Mouse (Mus musculus) thymus, adult 2 months (tissue): Measurements from ENCODE around the gene Nf1. TPM values are rescaled to one million over a fixed set of nuclear protein-coding genes. Genes with fewer than 3 reads are reported as not detected.

Experiments used
- DNase-seq: peaks from one replicate; pipeline ENCODE4 v3.0.0; 2021
- H3K27ac ChIP-seq: fragments of 200-500 bp; 2 replicates; pipeline ENCODE4 v1.5.1; 2012; ENCODE audit warnings: low read length, control low read depth; ENCODE audit not compliant: control insufficient read depth, insufficient read depth
- H3K27me3 ChIP-seq: fragments of 200-500 bp; 2 replicates; pipeline ENCODE4 v1.6.1; 2012; ENCODE audit warnings: mild to moderate bottlenecking, low read length, moderate library complexity, mixed read lengths; ENCODE audit not compliant: control insufficient read depth, insufficient read depth
- H3K36me3 ChIP-seq: fragments of 200-500 bp; 2 replicates; pipeline ENCODE4 v1.6.1; 2012; ENCODE audit warnings: mild to moderate bottlenecking, low read length, moderate library complexity; ENCODE audit not compliant: control insufficient read depth, insufficient read depth
- H3K4me1 ChIP-seq: fragments of 200-500 bp; replicated peaks from 2 replicates; pipeline ENCODE4 v1.6.1; 2012; ENCODE audit warnings: low read length; ENCODE audit not compliant: control insufficient read depth, insufficient read depth
- H3K4me3 ChIP-seq: fragments of 200-500 bp; 2 replicates; pipeline ENCODE4 v1.5.1; 2012; ENCODE audit warnings: mild to moderate bottlenecking, low read length, control low read depth, moderate library complexity; ENCODE audit not compliant: control insufficient read depth, insufficient read depth
- CTCF ChIP-seq: fragments of 200-500 bp; IDR thresholded peaks from 2 replicates; pipeline ENCODE4 v1.5.1; 2012; ENCODE audit warnings: mild to moderate bottlenecking, control low read depth, low read length, moderate library complexity, borderline replicate concordance; ENCODE audit not compliant: control insufficient read depth, poor library complexity, insufficient read depth; ENCODE audit errors: extremely low read depth
- POLR2A ChIP-seq: fragments of 200-500 bp; IDR thresholded peaks from 2 replicates; pipeline ENCODE4 v1.6.1; 2012; ENCODE audit warnings: mild to moderate bottlenecking, low read length, control low read depth, moderate library complexity; ENCODE audit not compliant: control insufficient read depth, poor library complexity, insufficient read depth; ENCODE audit errors: extremely low read depth
- WGBS: fragments of 180-500 bp; shearing (Covaris S2); methylation state at CpG from one replicate; pipeline ENCODE4 v1.1.7; 2018; 5-methylcytosine and 5-hydroxymethylcytosine counted together
- polyA plus RNA-seq: library from polyadenylated mRNA; depleted of rRNA; stranded (reverse); fragments of >200 nt; gene quantifications from 2 replicates; pipeline ENCODE4 v1.2.3, GENCODE M21; 2012

Gene Nf1
- polyA plus RNA-seq, 1 experiment = 6.9 TPM

DNA sequence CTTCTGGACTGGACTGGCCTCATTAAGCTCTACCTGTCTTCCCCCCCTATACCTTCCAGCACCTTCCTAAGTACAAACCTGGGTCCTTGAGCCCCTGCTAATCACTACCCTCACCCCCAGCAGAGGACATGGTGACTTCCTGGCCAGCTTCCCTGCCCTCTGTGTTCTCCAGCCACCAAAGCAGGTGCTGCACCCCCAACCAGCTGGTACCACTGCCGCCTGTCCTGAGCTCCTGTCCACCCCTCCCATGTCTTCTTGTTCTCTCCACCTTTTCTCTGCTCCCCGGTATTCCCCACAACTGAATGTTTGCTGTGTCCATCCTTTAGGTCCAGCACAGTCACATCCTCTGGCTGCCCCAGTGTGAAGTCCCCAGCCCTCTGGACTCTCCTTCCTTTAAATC, 271.0 kb downstream of the Nf1 start:
- H3K27ac ChIP-seq = peak overlapping the region; percentile 6; the same call in 1 of the 2 replicates
- 66% methylated on average over 2 of the region's 2 CpGs for WGBS
- no peak for DNase-seq
- no peaks in the 10 kb centered on the region for H3K36me3 ChIP-seq
- H3K4me3 ChIP-seq = no peak overlapping the region
- no peak for TF ChIP-seq CTCF
- no peak for TF ChIP-seq POLR2A
- no peaks in the 10 kb centered on the region for H3K27me3 ChIP-seq
- peaks cover 53% of the 10 kb centered on the region for H3K4me1 ChIP-seq

DNA sequence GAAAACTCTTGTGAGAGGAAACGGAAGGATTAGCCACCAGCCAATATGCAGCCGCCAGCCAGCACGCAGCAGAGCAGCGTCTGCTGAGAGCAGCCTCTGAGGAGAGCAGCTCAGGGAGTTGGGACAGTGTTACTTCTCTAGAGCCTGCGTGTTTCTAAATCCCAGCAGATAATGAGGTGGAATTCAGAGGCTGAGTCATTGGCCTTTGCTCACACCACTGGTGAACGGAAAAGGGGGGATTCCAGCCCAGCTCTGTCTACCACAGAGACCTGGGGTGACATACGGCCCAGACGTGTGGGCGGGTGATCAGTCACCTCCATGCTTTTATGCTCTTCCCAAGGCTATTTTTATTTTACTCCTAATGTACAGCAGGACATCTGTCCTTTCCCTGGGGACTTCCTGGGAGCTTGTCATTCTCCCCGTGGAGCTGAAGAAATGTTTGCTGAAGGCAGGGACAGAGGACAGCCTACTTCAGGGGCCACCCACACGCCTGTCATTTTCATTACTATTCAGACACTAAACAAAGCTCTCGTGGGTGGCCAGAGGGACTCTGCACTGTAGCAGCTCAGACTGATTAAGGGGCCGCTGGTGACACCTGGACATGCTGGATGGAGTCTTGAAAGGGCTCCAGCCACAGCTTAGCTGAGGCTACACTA, 271.6 kb downstream of the Nf1 start:
- WGBS = 30% methylated on average over 13 of the region's 13 CpGs
- Histone ChIP-seq H3K36me3 (no peaks in the 10 kb centered on the region), H3K4me3 (no peak overlapping the region), H3K27me3 (no peaks in the 10 kb centered on the region), H3K27ac (peak overlapping the region; percentile 90), H3K4me1 (peaks cover 60% of the 10 kb centered on the region)
- peak; percentile 40 for DNase-seq
- TF ChIP-seq CTCF (no peak), POLR2A (no peak)

DNA sequence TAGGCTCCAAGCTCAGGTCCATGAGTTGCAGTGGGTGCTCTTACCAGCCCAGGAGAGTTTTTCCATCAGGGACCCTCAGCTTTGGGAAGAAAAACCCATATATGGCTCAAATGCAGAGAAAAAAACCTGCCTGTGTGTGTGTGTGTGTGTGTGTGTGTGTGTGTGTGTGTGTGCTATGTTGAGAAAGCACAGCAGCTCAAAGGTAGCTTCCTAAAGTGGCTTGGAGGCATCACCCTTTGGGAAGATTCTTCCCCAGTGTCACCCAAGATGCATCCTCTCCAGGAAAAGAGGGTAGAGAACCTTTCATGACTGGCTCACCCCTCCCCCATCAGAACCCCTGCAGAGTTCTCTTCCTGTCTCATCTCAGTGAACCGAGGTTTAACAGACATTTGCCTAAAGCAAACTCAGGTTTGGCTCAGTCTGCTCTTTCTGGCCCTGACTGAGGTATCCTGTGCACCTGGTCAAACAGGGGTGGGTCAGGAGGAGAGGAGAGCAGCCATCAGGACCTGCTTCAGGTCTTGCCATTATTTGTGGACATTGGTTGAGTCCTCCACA, 272.6 kb downstream of the Nf1 start:
- H3K36me3 ChIP-seq = no peaks in the 10 kb centered on the region
- H3K4me3 ChIP-seq = no peak overlapping the region
- H3K4me1 ChIP-seq = peaks cover 64% of the 10 kb centered on the region
- no peaks in the 10 kb centered on the region for H3K27me3 ChIP-seq
- WGBS = 0% methylated on average over 1 of the region's 1 CpGs
- peak overlapping the region; percentile 90 for H3K27ac ChIP-seq
- TF ChIP-seq CTCF (no peak), POLR2A (no peak)
- peak; percentile 83 for DNase-seq

DNA sequence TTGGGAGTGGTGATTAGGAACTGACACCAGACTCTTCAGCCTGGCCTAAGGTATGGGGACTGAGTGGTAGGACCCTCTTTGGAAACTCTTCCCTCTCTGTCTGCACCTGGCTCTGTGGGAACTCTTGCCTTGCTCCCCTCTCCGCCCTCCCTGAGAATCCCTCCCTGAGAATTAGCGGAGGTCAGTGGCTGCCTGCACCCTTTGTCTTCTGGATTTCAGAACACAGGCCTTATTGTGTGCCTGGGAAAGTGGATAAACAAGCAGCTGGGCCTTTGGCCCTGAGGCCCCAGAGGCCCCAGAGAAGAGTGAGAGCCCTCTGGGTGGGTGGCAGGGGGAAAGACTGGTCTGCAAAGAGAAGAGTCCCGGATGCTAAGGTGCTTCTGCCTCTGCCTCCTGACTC, 273.6 kb downstream of the Nf1 start:
- H3K27ac ChIP-seq = peak overlapping the region; percentile 90
- no peaks in the 10 kb centered on the region for H3K27me3 ChIP-seq
- TF ChIP-seq CTCF (no peak), POLR2A (no peak)
- H3K4me1 ChIP-seq = peaks cover 74% of the 10 kb centered on the region
- no peaks in the 10 kb centered on the region for H3K36me3 ChIP-seq
- H3K4me3 ChIP-seq = no peak overlapping the region
- WGBS = 58% methylated on average over 3 of the region's 3 CpGs
- no peak for DNase-seq

DNA sequence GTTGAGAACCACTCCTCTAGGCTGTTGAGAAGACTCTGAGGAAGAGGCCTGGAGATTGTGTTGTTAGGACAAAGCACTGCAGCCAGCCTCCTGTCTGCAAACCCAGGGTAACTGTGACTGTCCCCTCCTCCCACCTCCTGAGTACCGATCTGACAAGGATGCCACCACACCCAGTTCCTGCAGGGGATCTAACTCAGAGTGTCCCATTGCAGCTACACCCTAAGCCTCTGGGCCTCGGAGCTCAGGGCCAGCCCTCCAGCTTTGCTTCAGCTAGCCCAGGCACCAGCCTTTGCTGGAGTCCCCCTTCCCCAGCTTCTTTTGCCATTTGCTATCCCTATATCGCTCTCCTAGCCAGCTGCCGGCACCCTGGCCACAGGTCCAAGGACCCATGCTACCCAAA, 274.2 kb downstream of the Nf1 start:
- peak; percentile 43 for DNase-seq
- H3K27ac ChIP-seq = peak overlapping the region; percentile 90
- TF ChIP-seq POLR2A (no peak), CTCF (peak; percentile 22; the same call in 1 of the 2 replicates)
- no peak overlapping the region; the same call in 1 of the 2 replicates for H3K4me3 ChIP-seq
- no peaks in the 10 kb centered on the region for H3K36me3 ChIP-seq
- 38% methylated on average over 4 of the region's 4 CpGs for WGBS
- H3K4me1 ChIP-seq = peaks cover 78% of the 10 kb centered on the region
- H3K27me3 ChIP-seq = no peaks in the 10 kb centered on the region

DNA sequence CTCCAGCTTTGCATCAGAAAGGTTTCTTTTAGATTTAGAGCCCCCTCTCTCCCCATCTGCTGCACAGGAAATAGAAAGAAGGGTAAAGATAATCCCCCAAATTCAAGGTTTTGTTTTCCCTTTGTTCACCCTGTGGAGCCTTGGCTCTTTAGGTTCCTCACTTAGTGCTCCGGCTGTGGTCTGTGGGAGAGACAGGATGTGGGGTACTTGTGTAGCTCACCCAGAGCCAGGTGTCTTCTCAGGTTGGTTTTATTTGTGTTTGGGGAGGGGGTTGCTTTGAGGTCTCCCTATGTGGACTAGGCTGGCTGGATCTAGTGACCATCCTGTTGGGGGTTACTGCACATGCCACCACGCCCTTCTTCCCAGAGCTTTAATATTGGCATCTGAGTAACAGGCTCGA, 275.4 kb downstream of the Nf1 start:
- WGBS = 8% methylated on average over 3 of the region's 3 CpGs
- Histone ChIP-seq H3K27me3 (no peaks in the 10 kb centered on the region), H3K36me3 (no peaks in the 10 kb centered on the region), H3K4me1 (peaks cover 84% of the 10 kb centered on the region), H3K4me3 (no peak overlapping the region), H3K27ac (peak overlapping the region; percentile 90)
- peak; percentile 71 for DNase-seq
- TF ChIP-seq POLR2A = no peak
- no peak for TF ChIP-seq CTCF

DNA sequence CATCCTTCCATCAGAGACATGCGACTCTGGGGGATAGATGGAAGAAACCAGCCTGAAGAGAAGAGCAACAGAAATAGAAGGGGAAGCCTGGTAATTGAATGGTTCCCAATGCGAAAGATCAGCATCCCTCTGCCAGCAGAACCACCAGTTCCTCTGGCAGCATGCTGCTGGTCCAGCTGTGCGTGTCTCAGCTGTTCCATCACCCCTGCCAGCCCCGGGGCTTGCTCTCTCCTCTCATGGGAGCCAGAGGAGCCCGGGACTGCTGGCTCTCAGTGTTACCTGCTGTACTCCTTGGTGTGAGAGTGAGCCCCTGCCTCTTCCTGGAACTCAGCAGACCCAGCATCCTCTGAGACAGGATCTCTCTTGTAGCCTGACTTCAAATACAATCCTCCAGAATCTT, 276.4 kb downstream of the Nf1 start:
- TF ChIP-seq POLR2A (no peak), CTCF (no peak)
- Histone ChIP-seq H3K4me3 (no peak overlapping the region), H3K27ac (peak overlapping the region; percentile 90), H3K4me1 (peaks cover 81% of the 10 kb centered on the region), H3K27me3 (no peaks in the 10 kb centered on the region), H3K36me3 (no peaks in the 10 kb centered on the region; the same call in 1 of the 2 replicates)
- DNase-seq = no peak
- WGBS = 31% methylated on average over 5 of the region's 5 CpGs
